Mouse (Mus musculus): Measurements from ENCODE around the gene Btbd35f5.
"Not testable (repeated sequence)": the region's sequence is repeated elsewhere in the genome, so short reads cannot be mapped to it uniquely, and the experiment has no call there.

- TF ChIP-seq MAFK (IDR thresholded peaks at IDR 0.05; ENCODE audit: insufficient read depth, low read depth, low read length); ZNF384 (IDR thresholded peaks at IDR 0.05; ENCODE audit: low read depth, low read length); CHD2 (IDR thresholded peaks at IDR 0.05; ENCODE audit: low read depth, low read length); ZC3H11A (IDR thresholded peaks at IDR 0.05; ENCODE audit: borderline replicate concordance, low read depth, low read length): not testable (repeated sequence)
Measured at GRCm38 (mm10) chrX:32941468-32941867, 32.2 kb upstream of the Btbd35f5 start, which contains the start of gene Gm21789.
